Mouse (Mus musculus) bone marrow macrophage, adult 2 months (primary cell): ENCODE results near the gene Hist1h4m.
"Not testable (repeated sequence)": the region's sequence is repeated elsewhere in the genome, so short reads cannot be mapped to it uniquely, and the experiment has no call there.

Experiments used
- CTCF ChIP-seq: IDR thresholded peaks from 2 replicates; pipeline ENCODE4 v1.5.1; 2012; ENCODE audit warnings: low read depth, mild to moderate bottlenecking, low read length, moderate library complexity
- POLR2A ChIP-seq: IDR thresholded peaks from 2 replicates; pipeline ENCODE4 v1.6.1; 2012; ENCODE audit warnings: mild to moderate bottlenecking, low read depth, low read length, borderline replicate concordance

- not testable (repeated sequence) for TF ChIP-seq CTCF, POLR2A
These were observed 546 bp downstream of the Hist1h4m start for GRCm38 (mm10) chr13:21812092-21812491.
